Mouse (Mus musculus) limb, embryonic 11.5 days (tissue): ENCODE results near the gene Gjb1. TPM values are rescaled to one million over a fixed set of nuclear protein-coding genes. Genes with fewer than 3 reads are reported as not detected.
"Not testable (repeated sequence)": the region's sequence is repeated elsewhere in the genome, so short reads cannot be mapped to it uniquely, and the experiment has no call there.

Experiments used
- ATAC-seq: fragments of 200-750 bp; cut with Nextera tagmentation; 2 replicates; pipeline ENCODE4 v1.8.0; 2017; ENCODE audit warnings: low read depth; ENCODE audit not compliant: insufficient number of reproducible peaks, low FRiP score, low TSS enrichment
- DNase-seq: peaks from one replicate; pipeline ENCODE4 v3.0.0-alpha.2; 2015; ENCODE audit warnings: low spot score
- H3K27ac ChIP-seq: fragments of 300-500 bp; sonication (generic); replicated peaks from 2 replicates; pipeline ENCODE4 v1.5.1; 2014; ENCODE audit warnings: low read depth, mild to moderate bottlenecking, low read length
- H3K27me3 ChIP-seq: fragments of 300-500 bp; sonication (generic); 2 replicates; pipeline ENCODE4 v1.6.1; 2014; ENCODE audit warnings: mild to moderate bottlenecking, low read length, mixed read lengths; ENCODE audit not compliant: control insufficient read depth, insufficient read depth
- H3K36me3 ChIP-seq: fragments of 300-500 bp; sonication (generic); 2 replicates; pipeline ENCODE4 v1.6.1; 2014; ENCODE audit warnings: mild to moderate bottlenecking, low read length, moderate library complexity, mixed read lengths; ENCODE audit not compliant: control insufficient read depth, insufficient read depth
- H3K4me1 ChIP-seq: fragments of 300-500 bp; sonication (generic); 2 replicates; pipeline ENCODE4 v1.6.1; 2014; ENCODE audit warnings: low read length, mixed read lengths; ENCODE audit not compliant: control insufficient read depth, insufficient read depth
- H3K4me2 ChIP-seq: fragments of 300-500 bp; sonication (generic); 2 replicates; pipeline ENCODE4 v1.6.1; 2014; ENCODE audit warnings: low read depth, mild to moderate bottlenecking, moderate library complexity; ENCODE audit not compliant: severe bottlenecking
- H3K4me3 ChIP-seq: fragments of 300-500 bp; sonication (generic); 2 replicates; pipeline ENCODE4 v1.5.1; 2014; ENCODE audit warnings: low read depth, low read length
- H3K9ac ChIP-seq: fragments of 300-500 bp; sonication (generic); 2 replicates; pipeline ENCODE4 v1.6.1; 2014; ENCODE audit warnings: mild to moderate bottlenecking, low read length
- H3K9me3 ChIP-seq: fragments of 300-500 bp; sonication (generic); 2 replicates; pipeline ENCODE4 v1.6.1; 2016; ENCODE audit warnings: low read length; ENCODE audit not compliant: control insufficient read depth
- WGBS: fragments of 180-500 bp; shearing (Covaris S2); extraction: QIAGEN DNeasy Blood & Tissue Kit; methylation state at CpG from one replicate; pipeline ENCODE4 v1.1.7; 2014; 5-methylcytosine and 5-hydroxymethylcytosine counted together
- polyA plus RNA-seq: library from polyadenylated mRNA; unstranded; fragments of >200 nt; fragmentation: Nextera tagmentation; extraction: Ambion mirVana; gene quantifications from 2 replicates; pipeline ENCODE4 v1.2.1, GENCODE M21; 2014

The Gjb1 gene
- polyA plus RNA-seq, 1 experiment from 2014 or later, result not detected

GRCm38 (mm10) chrX:101346475-101346874 is 29.7 kb upstream of the Gjb1 start:
- no peak overlapping the region for H3K9ac ChIP-seq
- H3K27me3 ChIP-seq, result no peaks in the 10 kb centered on the region
- H3K9me3 ChIP-seq, result no peaks in the 10 kb centered on the region
- WGBS, result 67% methylated on average over 4 of the region's 4 CpGs
- no peak overlapping the region for H3K27ac ChIP-seq
- H3K4me1 ChIP-seq, result no peaks in the 10 kb centered on the region
- H3K4me3 ChIP-seq, result no peak overlapping the region
- no peak for DNase-seq
- no peaks in the 10 kb centered on the region for H3K36me3 ChIP-seq
- no peak for ATAC-seq
- H3K4me2 ChIP-seq, result no peak overlapping the region

- H3K4me1 ChIP-seq, result no peaks in the 10 kb centered on the region
- H3K9me3 ChIP-seq, result no peaks in the 10 kb centered on the region
- no peak overlapping the region for H3K27ac ChIP-seq
- WGBS, result 73% methylated on average over 4 of the region's 4 CpGs
- H3K4me2 ChIP-seq, result no peak overlapping the region
- H3K36me3 ChIP-seq, result no peaks in the 10 kb centered on the region
- no peak overlapping the region for H3K9ac ChIP-seq
- H3K27me3 ChIP-seq, result no peaks in the 10 kb centered on the region
- no peak overlapping the region for H3K4me3 ChIP-seq
- DNase-seq (no peak), ATAC-seq (no peak)
Measured at GRCm38 (mm10) chrX:101351188-101351587, 25.0 kb upstream of the Gjb1 start.

GRCm38 (mm10) chrX:101358902-101359301 is 17.3 kb upstream of the Gjb1 start:
- WGBS, result 56% methylated on average over 3 of the region's 4 CpGs
- H3K27ac ChIP-seq, H3K27me3 ChIP-seq, H3K9me3 ChIP-seq, ATAC-seq, H3K4me1 ChIP-seq, H3K36me3 ChIP-seq, H3K4me3 ChIP-seq, H3K4me2 ChIP-seq, H3K9ac ChIP-seq: not testable (repeated sequence)
- peak; percentile 23 for DNase-seq

GRCm38 (mm10) chrX:101369001-101369400 is 7.2 kb upstream of the Gjb1 start:
- H3K27me3 ChIP-seq, result no peaks in the 10 kb centered on the region
- H3K4me2 ChIP-seq, result no peak overlapping the region
- H3K4me1 ChIP-seq, result no peaks in the 10 kb centered on the region
- H3K36me3 ChIP-seq, result no peaks in the 10 kb centered on the region
- H3K27ac ChIP-seq, result no peak overlapping the region
- 77% methylated on average over 7 of the region's 7 CpGs for WGBS
- DNase-seq, result no peak
- no peak for ATAC-seq
- no peak overlapping the region for H3K4me3 ChIP-seq
- H3K9me3 ChIP-seq, result no peaks in the 10 kb centered on the region
- no peak overlapping the region for H3K9ac ChIP-seq

- WGBS, result 74% methylated on average over 3 of the region's 3 CpGs
- H3K9ac ChIP-seq, result no peak overlapping the region
- H3K27ac ChIP-seq, result no peak overlapping the region
- no peaks in the 10 kb centered on the region for H3K36me3 ChIP-seq
- no peaks in the 10 kb centered on the region for H3K4me1 ChIP-seq
- H3K27me3 ChIP-seq, result no peaks in the 10 kb centered on the region
- no peak for DNase-seq
- H3K4me2 ChIP-seq, result no peak overlapping the region
- no peaks in the 10 kb centered on the region for H3K9me3 ChIP-seq
- H3K4me3 ChIP-seq, result no peak overlapping the region
- no peak for ATAC-seq
Measured at GRCm38 (mm10) chrX:101370573-101370972, 5.6 kb upstream of the Gjb1 start.

GRCm38 (mm10) chrX:101372946-101373345 is 3.2 kb upstream of the Gjb1 start:
- no peak for DNase-seq
- no peak for ATAC-seq
- Histone ChIP-seq H3K9me3 (no peaks in the 10 kb centered on the region), H3K4me3 (no peak overlapping the region), H3K4me1 (no peaks in the 10 kb centered on the region), H3K27me3 (peaks cover 5% of the 10 kb centered on the region; the same call in 1 of the 2 replicates), H3K9ac (no peak overlapping the region), H3K4me2 (no peak overlapping the region), H3K36me3 (no peaks in the 10 kb centered on the region), H3K27ac (no peak overlapping the region)
- WGBS, result 69% methylated on average over 5 of the region's 5 CpGs

- Histone ChIP-seq H3K4me3 (no peak overlapping the region), H3K4me1 (no peaks in the 10 kb centered on the region), H3K27me3 (peaks cover 10% of the 10 kb centered on the region), H3K9ac (no peak overlapping the region), H3K9me3 (no peaks in the 10 kb centered on the region), H3K36me3 (no peaks in the 10 kb centered on the region), H3K4me2 (no peak overlapping the region), H3K27ac (no peak overlapping the region)
- no peak for ATAC-seq
- no peak for DNase-seq
- 73% methylated on average over 4 of the region's 4 CpGs for WGBS
Measured at GRCm38 (mm10) chrX:101377076-101377475, 898 bp downstream of the Gjb1 start.

GRCm38 (mm10) chrX:101379744-101380143 is 3.6 kb downstream of the Gjb1 start:
- ATAC-seq, result no peak
- WGBS, result 64% methylated on average over 1 of the region's 1 CpGs
- no peak overlapping the region for H3K27ac ChIP-seq
- H3K36me3 ChIP-seq, result no peaks in the 10 kb centered on the region
- DNase-seq, result no peak
- no peaks in the 10 kb centered on the region for H3K4me1 ChIP-seq
- H3K9ac ChIP-seq, result no peak overlapping the region
- H3K4me3 ChIP-seq, result no peak overlapping the region
- H3K27me3 ChIP-seq, result peaks cover 36% of the 10 kb centered on the region
- H3K9me3 ChIP-seq, result no peaks in the 10 kb centered on the region
- H3K4me2 ChIP-seq, result no peak overlapping the region

- no peak overlapping the region for H3K4me2 ChIP-seq
- H3K4me3 ChIP-seq, result no peak overlapping the region
- H3K27ac ChIP-seq, result no peak overlapping the region
- peaks cover 44% of the 10 kb centered on the region for H3K27me3 ChIP-seq
- 26% methylated on average over 18 of the region's 18 CpGs for WGBS
- DNase-seq, result no peak
- no peaks in the 10 kb centered on the region for H3K9me3 ChIP-seq
- H3K4me1 ChIP-seq, result no peaks in the 10 kb centered on the region
- H3K36me3 ChIP-seq, result no peaks in the 10 kb centered on the region
- H3K9ac ChIP-seq, result no peak overlapping the region
- no peak for ATAC-seq
Measured at GRCm38 (mm10) chrX:101383455-101383854, 7.3 kb downstream of the Gjb1 start.
